Mouse (Mus musculus) ES-E14 (cell line): ENCODE results near the gene Rcan2.

Experiments used
- MAFK ChIP-seq: IDR thresholded peaks from 2 replicates; pipeline ENCODE4 v1.6.1; 2014; ENCODE audit warnings: mild to moderate bottlenecking, low read depth, low read length, inconsistent platforms; ENCODE audit not compliant: insufficient read depth
- ZNF384 ChIP-seq: IDR thresholded peaks from 2 replicates; pipeline ENCODE4 v1.6.1; 2012; ENCODE audit warnings: low read depth, low read length, inconsistent platforms

DNA sequence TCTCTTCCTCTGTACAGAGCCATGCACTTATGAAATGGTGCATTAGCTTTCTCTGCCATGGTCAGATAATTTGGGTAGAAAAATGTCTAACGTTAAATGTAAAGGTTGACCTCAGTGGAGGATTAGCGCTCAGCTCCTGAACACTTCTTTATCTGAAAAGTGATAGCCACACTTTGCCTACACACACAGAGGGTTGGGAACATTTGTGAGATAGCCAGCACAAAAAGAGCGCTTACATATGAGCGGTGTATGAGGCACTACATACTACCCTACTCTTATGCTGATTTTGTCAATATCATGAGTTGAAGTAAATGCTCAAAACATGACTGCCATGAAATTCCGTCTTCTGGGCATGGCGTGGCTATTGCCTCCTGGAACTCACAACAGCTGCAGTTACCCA lies 196.9 kb downstream of the Rcan2 start:
- no peak for TF ChIP-seq ZNF384
- TF ChIP-seq MAFK, result no peak
